Mouse (Mus musculus) hematopoietic stem cell, adult 5-6 weeks (primary cell): Measurements from ENCODE around the gene Aim2. TPM values are rescaled to one million over a fixed set of nuclear protein-coding genes. Genes with fewer than 3 reads are reported as not detected.
A peak's percentile ranks its signal among the peaks of the same experiment; 100 is the strongest.
"Not testable (repeated sequence)": the region's sequence is repeated elsewhere in the genome, so short reads cannot be mapped to it uniquely, and the experiment has no call there.

ENCODE experiments used
- ATAC-seq, 2 experiments: fragments of 125-278 bp in 1 of 2; replicated peaks in 1 of 2; 2 replicates each; pipeline ENCODE4 v1.8.0; 2016 to 2017; ENCODE audit warnings: inconsistent platforms in 2 of 2, mild to moderate bottlenecking in 2 of 2, moderate number of reproducible peaks in 2 of 2, low read depth in 1 of 2, moderate TSS enrichment in 1 of 2; ENCODE audit not compliant: low FRiP score in 2 of 2, poor library complexity in 2 of 2, severe bottlenecking in 2 of 2, insufficient read depth in 1 of 2, low TSS enrichment in 1 of 2
- total RNA-seq: library from RNA; stranded (forward); fragments of 172-1452, 232-1000 nt; gene quantifications from 2 replicates; pipeline ENCODE4 v1.2.3, GENCODE M21; 2017

Aim2 gene
- total RNA-seq, 1 experiment from 2014 or later = 76.8 TPM

DNA sequence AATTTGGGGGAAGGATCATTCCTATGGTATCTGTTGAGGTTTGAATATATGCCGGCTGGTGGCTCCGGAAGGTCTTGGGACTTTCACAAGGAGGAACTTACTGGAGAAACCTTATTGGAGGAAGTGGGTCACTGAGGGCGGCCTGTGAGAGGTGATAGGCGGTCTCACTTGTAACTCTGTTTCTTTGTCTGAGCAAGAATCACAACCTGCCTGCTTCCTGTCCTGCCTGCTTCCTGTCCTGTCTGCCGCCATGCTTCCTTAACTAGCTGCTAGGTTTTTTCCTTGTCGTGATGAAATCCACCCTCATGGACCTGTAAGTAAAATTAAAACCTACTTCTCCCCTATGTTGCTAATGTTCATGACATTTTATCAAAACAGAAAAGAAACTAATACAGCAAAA is 69.7 kb downstream of the Aim2 start:
- peak; percentile 97 to 98 for ATAC-seq

DNA sequence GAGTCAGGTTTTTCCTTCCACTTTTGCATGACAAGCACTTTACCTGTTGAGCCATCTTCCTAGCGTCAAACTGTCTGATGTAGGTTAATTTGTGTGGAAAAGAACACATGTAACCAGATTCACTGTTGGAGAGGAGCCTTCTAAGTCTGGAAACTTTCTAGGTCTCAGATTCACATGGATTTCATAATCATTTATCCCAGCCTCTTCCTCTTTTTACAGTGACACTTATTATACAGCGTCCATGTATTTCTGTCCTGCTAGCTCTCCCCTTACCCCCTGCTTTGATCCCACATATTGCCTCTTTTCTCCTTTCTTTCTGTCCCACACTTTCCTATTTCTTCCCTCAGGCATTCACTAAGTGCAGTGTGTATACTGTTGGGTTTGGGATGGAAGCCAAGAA is 75.7 kb downstream of the Aim2 start:
- ATAC-seq = peak; percentile 35 to 44; a peak in 1 of 4 replicates

DNA sequence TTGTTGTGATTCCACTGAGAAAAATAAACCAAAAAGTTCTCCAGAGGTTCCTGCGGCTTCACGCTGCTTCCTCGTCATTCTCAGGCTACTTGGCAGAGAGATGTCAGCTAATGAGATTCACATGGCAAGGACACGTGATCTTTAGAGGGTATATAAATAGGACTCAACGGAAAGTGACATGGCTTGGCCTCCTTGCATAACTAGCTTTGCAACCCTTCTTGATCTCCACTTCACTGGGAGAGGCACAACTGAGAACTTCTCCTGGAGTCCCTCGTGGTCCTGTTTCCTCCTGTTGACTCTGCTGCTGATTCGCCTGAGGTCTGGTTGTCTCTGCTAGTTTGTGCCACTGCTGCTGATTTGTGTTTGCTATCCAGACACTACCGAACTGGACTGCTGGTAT is 76.7 kb downstream of the Aim2 start:
- no peak for ATAC-seq

DNA sequence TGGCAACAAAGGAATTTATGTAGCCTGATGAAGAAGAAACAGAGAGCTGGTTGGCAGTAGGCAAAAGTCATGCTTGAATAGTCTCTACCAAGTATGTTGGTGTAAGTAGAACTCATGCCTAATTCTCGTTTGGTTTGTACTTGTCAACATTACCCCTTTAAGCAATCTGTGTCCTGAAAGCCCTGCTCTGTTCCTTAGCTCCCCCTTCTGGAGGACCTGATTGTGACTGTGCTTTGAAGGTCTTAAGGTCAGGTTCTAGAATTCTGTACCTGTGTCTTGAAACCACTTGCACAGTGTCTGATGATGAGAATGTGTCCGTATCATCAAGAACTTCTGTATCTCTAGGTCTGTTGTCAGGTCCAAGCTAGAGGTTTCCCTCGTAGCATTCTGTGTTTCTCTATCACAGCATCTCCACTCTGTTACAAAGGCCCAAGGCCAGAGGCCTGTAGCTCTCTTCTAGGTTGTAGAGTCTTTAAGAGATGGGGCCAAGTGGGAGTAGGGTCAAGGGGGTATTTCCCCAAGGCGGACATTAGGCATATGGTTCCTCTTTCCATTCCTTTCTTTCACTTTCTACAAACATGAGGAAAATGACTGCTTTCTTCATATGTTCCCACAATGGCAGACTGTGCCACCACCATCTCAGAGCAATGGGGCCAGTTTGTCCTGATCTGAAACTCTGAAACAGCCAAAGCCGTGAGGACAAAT is 79.5 kb downstream of the Aim2 start:
- peak; percentile 37 to 48; a peak in 2 of 4 replicates for ATAC-seq

DNA sequence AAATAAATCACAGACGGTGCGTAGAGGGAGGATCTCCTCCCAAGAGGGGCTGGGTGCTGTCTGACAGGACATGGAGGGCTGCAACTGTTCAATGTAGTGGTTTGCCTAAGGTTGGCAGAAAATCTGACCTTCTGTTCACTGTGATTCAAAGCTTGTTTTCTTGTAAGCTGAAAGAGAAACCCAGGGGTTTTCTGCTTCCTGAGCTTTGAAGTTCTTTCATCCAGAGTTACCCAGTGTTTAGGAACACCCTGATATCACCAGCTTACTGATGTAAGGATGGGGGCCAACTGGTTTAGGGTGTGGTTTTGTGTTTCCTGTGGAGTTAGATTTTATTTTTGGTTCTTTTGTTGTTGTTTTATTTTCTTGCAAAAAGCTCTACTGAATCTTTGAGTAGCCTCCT is 81.7 kb downstream of the Aim2 start:
- ATAC-seq = 0 out of 4 replicates have a peak, but pooled peaks have one; percentile 12 to 33

DNA sequence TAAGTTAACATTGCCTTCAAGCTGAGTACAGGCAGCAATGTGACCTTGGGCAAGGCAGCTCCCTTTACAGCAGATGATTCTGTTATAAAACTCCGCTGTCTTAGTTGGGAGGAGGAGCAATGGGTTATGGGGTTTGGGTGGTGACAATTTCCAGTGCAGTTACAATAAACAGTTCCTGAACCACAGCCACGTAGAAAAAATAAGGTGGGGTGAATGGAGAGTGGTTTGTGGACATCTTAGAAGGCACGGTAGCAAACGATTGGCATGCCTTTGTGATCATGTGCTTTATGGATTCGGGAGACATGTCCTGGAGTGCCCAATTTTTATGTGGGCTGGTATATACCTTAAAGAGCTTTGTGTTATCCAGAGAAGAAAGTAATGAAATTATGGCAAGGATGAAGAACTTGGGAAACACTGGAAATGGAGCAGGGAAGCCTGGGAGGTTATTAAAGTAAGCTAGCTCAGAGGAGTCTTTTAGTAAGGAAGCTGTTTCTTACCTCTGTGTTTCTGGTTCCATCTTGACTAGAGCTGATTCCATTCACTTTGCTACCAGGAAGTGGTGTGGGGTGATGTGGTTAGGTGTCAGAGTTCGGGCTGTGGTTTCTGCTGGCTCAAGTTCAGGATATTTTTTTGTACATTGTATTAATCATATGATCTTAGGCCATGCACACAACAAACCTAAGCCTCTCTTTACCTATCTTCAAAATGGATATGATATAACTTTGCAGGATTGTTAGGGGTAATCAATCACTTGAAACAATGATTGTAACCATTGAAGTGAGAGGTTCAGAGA is 86.7 kb downstream of the Aim2 start:
- ATAC-seq = peak; percentile 67 to 76

DNA sequence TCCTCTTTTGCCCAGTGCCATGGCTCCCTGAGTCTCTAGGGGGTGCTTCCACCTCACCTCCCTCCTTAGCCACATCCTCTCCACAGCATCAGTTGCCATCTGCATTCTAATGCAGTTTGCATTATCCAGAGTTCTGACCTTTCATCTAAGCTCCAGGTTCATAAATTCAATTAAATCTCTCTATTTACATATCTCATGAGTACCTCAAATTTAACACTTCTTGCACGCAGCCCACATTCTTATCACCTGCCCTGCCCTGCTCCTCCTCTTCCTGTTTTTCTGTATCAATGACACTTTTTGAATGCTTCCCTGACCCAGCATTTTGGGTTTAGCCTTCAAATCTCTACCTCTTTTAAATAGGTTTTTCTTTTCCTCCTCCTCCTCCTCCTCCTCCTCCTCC is 90.0 kb downstream of the Aim2 start:
- ATAC-seq = no peak

DNA sequence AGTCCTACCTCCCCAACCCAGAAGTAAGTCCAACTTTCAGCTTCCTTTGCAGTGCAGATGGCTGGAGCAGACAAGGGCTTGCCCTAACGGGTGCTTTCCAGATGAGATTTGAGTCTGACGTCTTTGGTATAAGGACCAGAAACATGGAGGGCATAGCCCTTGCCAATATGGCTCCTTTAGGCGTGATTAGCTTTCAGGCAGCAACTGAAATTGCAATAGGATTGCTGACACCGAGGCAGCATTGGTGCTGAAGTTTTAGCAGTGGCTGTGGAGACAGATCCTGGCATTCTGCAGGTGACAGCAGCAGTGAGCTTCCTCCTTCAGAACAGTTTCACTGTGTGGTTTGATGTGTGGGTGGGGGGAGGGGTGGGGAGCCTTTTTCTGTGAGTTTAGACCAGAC is 90.5 kb downstream of the Aim2 start:
- peak; percentile 82 to 83 for ATAC-seq

DNA sequence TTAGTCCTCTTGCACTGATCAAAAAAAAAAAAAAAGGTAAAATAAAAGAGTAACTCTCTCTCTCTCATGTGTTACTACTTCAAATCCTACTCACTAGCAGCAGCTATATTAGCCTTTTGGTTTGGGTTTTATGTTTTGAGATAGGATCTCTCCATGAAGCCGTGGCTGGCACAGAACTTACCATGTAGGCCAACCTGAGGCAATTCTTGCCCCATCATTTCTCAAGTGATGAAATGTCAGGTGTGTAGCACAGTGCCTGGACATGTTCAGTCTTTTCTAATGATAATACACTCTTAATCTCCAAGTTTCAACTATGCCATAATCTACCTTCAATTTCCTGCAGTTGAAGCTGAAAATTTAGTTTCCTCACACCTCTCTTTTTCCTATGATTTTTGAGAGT is 92.4 kb downstream of the Aim2 start:
- ATAC-seq = no peak

DNA sequence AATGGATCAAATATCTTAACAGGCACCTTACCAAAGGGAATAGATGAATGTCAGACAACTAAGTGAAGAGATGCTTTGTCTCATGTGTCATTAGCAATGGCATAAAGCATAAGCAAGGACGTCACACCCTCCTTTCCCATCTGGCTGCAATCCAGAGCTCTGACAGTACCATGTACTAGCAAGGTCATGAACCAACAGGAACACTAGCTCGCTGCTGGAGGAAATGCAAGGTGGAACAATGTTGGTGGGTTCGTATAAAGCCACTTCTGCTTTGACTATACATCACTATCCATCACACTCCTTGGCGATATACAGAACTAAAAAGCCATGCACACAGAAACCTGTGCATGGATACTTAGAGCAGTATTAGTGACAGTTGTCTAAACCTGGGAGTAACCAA is 96.4 kb downstream of the Aim2 start:
- peak; percentile 89 to 96 for ATAC-seq

DNA sequence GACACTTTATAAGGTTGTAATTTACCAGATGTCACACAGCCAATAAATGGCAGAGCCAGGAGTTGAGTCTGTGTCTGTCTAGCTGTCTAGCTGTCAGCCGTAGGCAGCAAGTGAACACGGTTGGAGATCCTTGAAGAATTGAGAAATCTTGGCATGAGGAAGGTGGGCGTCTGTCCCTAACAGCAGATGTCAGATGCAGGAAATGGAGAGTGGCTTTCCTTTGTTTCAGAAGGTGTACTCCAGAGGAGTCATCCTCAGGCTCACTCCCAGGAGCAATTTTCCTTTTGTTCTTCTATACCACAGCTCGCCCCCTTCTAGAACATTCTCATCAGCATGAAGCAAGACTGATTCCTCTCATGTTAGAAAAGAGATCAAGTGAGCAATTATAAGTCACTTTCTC is 99.9 kb downstream of the Aim2 start:
- no peak for ATAC-seq

DNA sequence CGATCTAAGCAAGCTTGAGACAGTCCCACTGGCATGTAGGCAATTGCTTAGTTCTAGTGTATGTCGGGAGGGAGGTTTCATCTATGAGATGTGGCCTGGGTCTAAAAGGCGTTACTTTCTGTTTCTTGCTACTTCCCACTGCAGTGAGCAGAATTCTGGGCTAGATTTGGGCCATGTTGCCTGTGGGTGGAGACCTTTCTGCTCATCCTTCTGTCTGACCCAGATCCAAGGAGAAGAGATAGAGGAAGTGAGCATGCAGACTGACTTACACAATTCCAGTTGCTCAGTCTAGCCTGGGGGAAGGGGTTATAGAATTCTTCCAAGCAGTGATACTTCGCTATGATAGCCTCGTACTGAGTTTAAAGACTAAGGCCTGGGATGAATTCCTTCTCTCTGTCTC is 101.0 kb downstream of the Aim2 start:
- ATAC-seq = peak in 1 of 2 experiments; percentile 6; a peak in 1 of 4 replicates

DNA sequence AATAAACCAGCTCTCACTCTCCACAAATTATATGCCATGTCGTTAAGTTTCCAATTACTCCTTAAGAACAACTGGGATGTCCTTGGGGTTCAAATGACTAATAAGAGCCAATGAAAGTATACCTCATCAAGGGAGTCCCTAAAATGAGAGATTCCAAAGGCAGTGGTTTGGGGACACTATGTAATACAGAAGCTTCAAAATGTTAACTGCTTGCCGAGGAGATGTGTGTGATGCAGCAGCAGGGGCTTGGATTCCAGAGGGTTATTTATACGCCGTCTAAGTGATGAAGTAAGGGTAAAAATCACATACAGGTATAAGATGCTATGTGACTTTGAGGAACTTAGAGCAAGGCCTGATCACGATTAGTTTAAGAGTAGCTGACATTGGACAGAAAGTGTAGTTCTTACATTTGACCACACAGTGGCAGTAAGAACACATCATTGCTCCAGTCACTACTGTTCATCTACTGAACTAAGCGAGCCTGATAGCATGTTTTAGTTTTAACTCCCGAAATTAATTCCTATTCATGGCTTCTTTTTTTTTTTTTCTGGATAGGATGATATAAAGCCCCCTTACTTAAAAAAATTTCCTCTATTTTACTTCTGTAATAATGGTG is 105.6 kb downstream of the Aim2 start:
- ATAC-seq = peak; percentile 83 to 85; a peak in 3 of 4 replicates

DNA sequence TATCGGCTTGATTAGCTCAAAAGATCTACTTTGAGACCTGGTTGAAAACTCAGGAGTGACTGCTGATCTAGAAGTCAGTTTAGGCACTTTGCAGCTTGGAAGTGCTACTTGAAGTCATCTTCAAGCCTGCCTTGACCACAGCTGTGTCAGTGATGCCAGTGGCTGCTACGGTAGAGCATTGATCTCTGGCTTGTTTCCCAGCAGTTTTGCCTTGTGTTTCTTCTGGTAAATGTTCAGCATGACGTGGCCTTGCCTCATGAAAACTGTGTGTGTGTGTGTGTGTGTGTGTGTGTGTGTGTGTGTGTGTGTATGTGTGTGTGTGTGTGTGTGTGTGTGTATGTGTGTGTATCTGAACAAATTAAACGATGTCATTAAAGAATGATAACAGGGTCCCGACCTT is 106.1 kb downstream of the Aim2 start:
- no peak for ATAC-seq

DNA sequence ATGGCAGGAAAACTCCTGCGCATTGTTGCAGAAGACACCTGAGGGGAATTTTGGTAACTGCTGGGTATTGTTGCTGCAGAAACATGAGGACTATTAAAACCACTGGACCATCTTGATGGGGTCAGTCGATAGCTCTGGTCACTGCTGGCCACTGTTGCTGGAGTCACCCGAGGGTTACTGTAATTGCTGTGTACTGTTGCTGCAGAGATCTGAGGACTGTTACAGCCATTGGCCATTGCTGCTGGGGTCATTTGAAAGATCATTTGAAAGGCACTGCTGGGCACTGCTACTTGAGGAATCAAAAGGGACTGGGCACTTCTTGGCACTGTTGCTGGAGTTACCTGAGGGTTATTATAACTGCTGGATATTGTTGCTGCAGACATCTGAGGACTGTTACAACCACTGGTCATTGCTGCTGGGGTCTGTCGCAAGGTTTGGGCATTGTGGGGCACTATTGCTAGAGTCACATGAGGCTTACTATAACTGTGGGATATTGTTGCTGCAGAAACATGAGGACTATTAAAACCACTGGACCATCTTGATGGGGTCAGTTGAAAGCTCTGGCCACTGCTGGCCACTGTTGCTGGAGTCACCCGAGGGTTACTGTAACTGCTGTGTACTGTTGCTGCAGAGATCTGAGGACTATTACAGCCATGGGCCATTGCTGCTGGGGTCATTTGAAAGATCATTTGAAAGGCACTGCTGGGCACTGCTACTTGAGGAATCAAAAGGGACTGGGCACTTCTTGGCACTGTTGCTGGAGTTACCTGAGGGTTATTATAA is 129.9 kb downstream of the Aim2 start:
- not testable (repeated sequence) for ATAC-seq

DNA sequence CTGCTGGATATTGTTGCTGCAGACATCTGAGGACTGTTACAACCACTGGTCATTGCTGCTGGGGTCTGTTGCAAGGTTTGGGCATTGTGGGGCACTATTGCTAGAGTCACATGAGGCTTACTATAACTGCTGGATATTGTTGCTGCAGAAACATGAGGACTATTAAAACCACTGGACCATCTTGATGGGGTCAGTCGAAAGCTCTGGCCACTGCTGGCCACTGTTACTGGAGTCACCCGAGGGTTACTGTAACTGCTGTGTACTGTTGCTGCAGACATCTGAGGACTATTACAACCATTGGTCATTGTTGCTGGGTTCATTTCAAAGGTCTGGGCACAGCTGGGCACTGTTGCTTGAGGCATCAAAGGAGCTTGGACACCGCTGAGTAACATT is 130.5 kb downstream of the Aim2 start:
- not testable (repeated sequence) for ATAC-seq

DNA sequence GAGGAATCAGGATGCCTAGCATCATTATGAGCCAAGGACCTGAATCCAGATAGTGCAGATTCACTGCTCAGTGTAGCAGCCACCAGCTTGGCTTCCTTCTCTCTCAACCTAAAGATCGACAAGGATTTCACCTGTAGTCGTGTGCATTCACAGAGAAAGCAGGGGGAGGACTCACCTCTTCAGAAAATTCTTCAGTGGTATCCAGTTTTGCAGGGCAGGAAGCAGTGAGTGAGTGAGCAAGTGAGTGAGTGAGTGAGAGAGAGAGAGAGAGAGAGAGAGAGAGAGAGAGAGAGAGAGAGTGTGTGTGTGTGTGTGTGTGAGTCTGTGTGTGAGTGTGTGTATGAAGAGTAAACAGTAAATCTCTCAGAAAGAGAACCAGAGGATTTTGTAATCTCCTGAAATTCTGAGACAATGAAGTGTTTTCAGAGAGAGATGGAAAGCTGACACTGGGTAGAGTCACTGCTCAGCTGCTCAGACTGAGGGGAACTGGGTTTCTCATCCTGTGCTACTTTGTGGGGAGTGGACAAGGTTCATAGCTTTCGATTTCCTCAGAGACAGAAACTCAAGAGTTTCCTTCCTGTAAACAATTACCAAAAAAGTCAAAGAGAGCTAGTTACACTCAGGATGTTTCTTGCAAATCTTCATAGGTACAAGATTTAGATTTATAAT is 140.3 kb downstream of the Aim2 start, which contains the start of gene Ifi206:
Gene Ifi206 (minus strand): TSS at position 230 of the 669 bp plus-strand sequence.
- ATAC-seq = peak; percentile 64 to 93
